Mouse (Mus musculus) E14TG2a.4 (cell line): ENCODE data around the gene Ncoa7.

Experiments
- CTCF ChIP-seq: conservative IDR thresholded peaks from 2 replicates; pipeline ENCODE4 v1.5.1; 2014; ENCODE audit warnings: low read length
- NANOG ChIP-seq: IDR thresholded peaks from 2 replicates; pipeline ENCODE4 v1.6.1; 2014; ENCODE audit warnings: borderline replicate concordance, low read length, mixed read lengths
- POU5F1 ChIP-seq: IDR thresholded peaks from 2 replicates; pipeline ENCODE4 v1.6.1; 2014; ENCODE audit warnings: low read length, borderline replicate concordance

- no peak for TF ChIP-seq CTCF
- no peak for TF ChIP-seq NANOG
- no peak for TF ChIP-seq POU5F1
Measured at GRCm38 (mm10) chr10:30624161-30625019, 178.7 kb downstream of the Ncoa7 start.
